Mouse (Mus musculus) Muller cell, postnatal 12 days (primary cell): Measurements from ENCODE around the gene Orai3.
A peak's percentile ranks its signal among the peaks of the same experiment; 100 is the strongest.

Source experiments
- DNase-seq: peaks from one replicate; pipeline ENCODE4 v3.0.0-alpha.2; 2015; ENCODE audit errors: inconsistent ontology term

Gene Orai3

GRCm38 (mm10) chr7:127824176-127824871 is 54.7 kb downstream of the Orai3 start, which contains the start of the genes Stx4a and Stx1b:
Gene Stx4a, plus strand, starts transcription at chr7:127824294.
Gene Stx1b, minus strand, starts transcription at chr7:127824549.
- peak; percentile 79 for DNase-seq
